Mouse (Mus musculus) embryonic facial prominence, embryonic 11.5 days (tissue): ENCODE data around the gene Xrcc3. TPM values are rescaled to one million over a fixed set of nuclear protein-coding genes. Genes with fewer than 3 reads are reported as not detected.

Experiments
- ATAC-seq: fragments of 200-750 bp; cut with Nextera tagmentation; replicated peaks from 2 replicates; pipeline ENCODE4 v1.8.0; 2017; ENCODE audit warnings: low read depth; ENCODE audit not compliant: insufficient number of reproducible peaks, low FRiP score, low TSS enrichment
- DNase-seq: peaks from one replicate; pipeline ENCODE4 v3.0.0-alpha.2; 2015; ENCODE audit warnings: low spot score
- H3K27ac ChIP-seq: fragments of 300-500 bp; sonication (generic); replicated peaks from 2 replicates; pipeline ENCODE4 v1.5.1; 2014; ENCODE audit warnings: mild to moderate bottlenecking, low read depth, low read length, control low read depth
- H3K27me3 ChIP-seq: fragments of 300-500 bp; sonication (generic); 2 replicates; pipeline ENCODE4 v1.6.1; 2014; ENCODE audit warnings: mild to moderate bottlenecking, low read length, moderate library complexity, mixed read lengths; ENCODE audit not compliant: control insufficient read depth, insufficient read depth
- H3K36me3 ChIP-seq: fragments of 300-500 bp; sonication (generic); replicated peaks from 2 replicates; pipeline ENCODE4 v1.6.1; 2014; ENCODE audit warnings: low read depth, mild to moderate bottlenecking, low read length, moderate library complexity, mixed read lengths; ENCODE audit not compliant: control insufficient read depth, insufficient read depth
- H3K4me1 ChIP-seq: fragments of 300-500 bp; sonication (generic); 2 replicates; pipeline ENCODE4 v1.6.1; 2014; ENCODE audit warnings: low read length, mixed read lengths; ENCODE audit not compliant: control insufficient read depth, insufficient read depth
- H3K4me2 ChIP-seq: fragments of 300-500 bp; sonication (generic); 2 replicates; pipeline ENCODE4 v1.6.1; 2014; ENCODE audit warnings: low read depth, mild to moderate bottlenecking, control low read depth, low read length, moderate library complexity
- H3K4me3 ChIP-seq: fragments of 300-500 bp; sonication (generic); 2 replicates; pipeline ENCODE4 v1.5.1; 2014; ENCODE audit warnings: low read depth, low read length, control low read depth
- H3K9ac ChIP-seq: fragments of 300-500 bp; sonication (generic); replicated peaks from 2 replicates; pipeline ENCODE4 v1.6.1; 2014; ENCODE audit warnings: mild to moderate bottlenecking, control low read depth, low read length
- H3K9me3 ChIP-seq: fragments of 300-500 bp; sonication (generic); replicated peaks from 2 replicates; pipeline ENCODE4 v1.6.1; 2016; ENCODE audit warnings: mild to moderate bottlenecking, low read length, inconsistent platforms, mixed read lengths; ENCODE audit not compliant: control insufficient read depth
- WGBS: fragments of 180-500 bp; shearing (Covaris S2); extraction: QIAGEN DNeasy Blood & Tissue Kit; methylation state at CpG from one replicate; pipeline ENCODE4 v1.1.7; 2014; 5-methylcytosine and 5-hydroxymethylcytosine counted together
- polyA plus RNA-seq: library from polyadenylated mRNA; unstranded; fragments of >200 nt; fragmentation: Nextera tagmentation; extraction: Ambion mirVana; gene quantifications from 2 replicates; pipeline ENCODE4 v1.2.1, GENCODE M21; 2014

Gene Xrcc3
- polyA plus RNA-seq, 1 experiment from 2014 or later, result 12.7 TPM

- Histone ChIP-seq H3K4me1 (no peaks in the 10 kb centered on the region), H3K4me2 (no peak overlapping the region), H3K36me3 (peaks cover 2% of the 10 kb centered on the region; the same call in 1 of the 2 replicates), H3K27ac (no peak overlapping the region), H3K4me3 (no peak overlapping the region), H3K9ac (no peak overlapping the region), H3K27me3 (no peaks in the 10 kb centered on the region), H3K9me3 (no peaks in the 10 kb centered on the region)
- DNase-seq, result no peak
- ATAC-seq, result no peak
- 82% methylated on average over 8 of the region's 8 CpGs for WGBS
Measured at GRCm38 (mm10) chr12:111797251-111797650, 16.4 kb downstream of the Xrcc3 start.

- no peaks in the 10 kb centered on the region for H3K27me3 ChIP-seq
- H3K9me3 ChIP-seq, result no peaks in the 10 kb centered on the region
- H3K4me2 ChIP-seq, result no peak overlapping the region
- H3K4me3 ChIP-seq, result no peak overlapping the region
- no peaks in the 10 kb centered on the region for H3K4me1 ChIP-seq
- no peak overlapping the region for H3K27ac ChIP-seq
- DNase-seq, result no peak
- WGBS, result 90% methylated on average over 28 of the region's 28 CpGs
- ATAC-seq, result no peak
- peaks cover 2% of the 10 kb centered on the region; the same call in 1 of the 2 replicates for H3K36me3 ChIP-seq
- no peak overlapping the region for H3K9ac ChIP-seq
Measured at GRCm38 (mm10) chr12:111795180-111795895, 18.3 kb downstream of the Xrcc3 start.

GRCm38 (mm10) chr12:111794526-111795179 lies 19.0 kb downstream of the Xrcc3 start:
- ATAC-seq (no peak), DNase-seq (no peak)
- WGBS, result 97% methylated on average over 18 of the region's 18 CpGs
- Histone ChIP-seq H3K9me3 (no peaks in the 10 kb centered on the region), H3K4me1 (no peaks in the 10 kb centered on the region), H3K4me3 (no peak overlapping the region), H3K27ac (no peak overlapping the region), H3K27me3 (no peaks in the 10 kb centered on the region), H3K36me3 (peaks cover 2% of the 10 kb centered on the region; the same call in 1 of the 2 replicates), H3K9ac (no peak overlapping the region), H3K4me2 (no peak overlapping the region)

GRCm38 (mm10) chr12:111794102-111794501 lies 19.6 kb downstream of the Xrcc3 start:
- WGBS, result 83% methylated on average over 22 of the region's 22 CpGs
- peaks cover 4% of the 10 kb centered on the region; the same call in 1 of the 2 replicates for H3K36me3 ChIP-seq
- ATAC-seq, result no peak

GRCm38 (mm10) chr12:111791474-111792104 lies 22.1 kb downstream of the Xrcc3 start:
- 91% methylated on average over 13 of the region's 13 CpGs for WGBS
- no peak overlapping the region for H3K9ac ChIP-seq
- DNase-seq, result no peak

More at GRCm38 (mm10) chr12:111794102-111794501, 19.6 kb downstream of the Xrcc3 start:
- DNase-seq, result no peak
- Histone ChIP-seq H3K4me3 (no peak overlapping the region), H3K4me2 (no peak overlapping the region), H3K9me3 (no peaks in the 10 kb centered on the region), H3K4me1 (no peaks in the 10 kb centered on the region), H3K27me3 (no peaks in the 10 kb centered on the region), H3K27ac (no peak overlapping the region), H3K9ac (no peak overlapping the region)

GRCm38 (mm10) chr12:111790631-111791030 lies 23.0 kb downstream of the Xrcc3 start:
- no peak overlapping the region for H3K27ac ChIP-seq
- H3K4me1 ChIP-seq, result no peaks in the 10 kb centered on the region
- no peak for DNase-seq
- no peak for ATAC-seq
- no peak overlapping the region for H3K4me3 ChIP-seq
- H3K27me3 ChIP-seq, result no peaks in the 10 kb centered on the region
- WGBS, result 92% methylated on average over 7 of the region's 7 CpGs
- H3K9ac ChIP-seq, result no peak overlapping the region
- H3K9me3 ChIP-seq, result no peaks in the 10 kb centered on the region
- no peak overlapping the region for H3K4me2 ChIP-seq
- peaks cover 9% of the 10 kb centered on the region; the same call in 1 of the 2 replicates for H3K36me3 ChIP-seq

More at GRCm38 (mm10) chr12:111791474-111792104, 22.1 kb downstream of the Xrcc3 start:
- H3K4me2 ChIP-seq, result no peak overlapping the region
- no peaks in the 10 kb centered on the region for H3K27me3 ChIP-seq
- H3K27ac ChIP-seq, result no peak overlapping the region
- H3K9me3 ChIP-seq, result no peaks in the 10 kb centered on the region
- no peaks in the 10 kb centered on the region for H3K4me1 ChIP-seq
- no peak overlapping the region for H3K4me3 ChIP-seq
- ATAC-seq, result no peak
- H3K36me3 ChIP-seq, result peaks cover 9% of the 10 kb centered on the region; the same call in 1 of the 2 replicates

- Histone ChIP-seq H3K9me3 (no peaks in the 10 kb centered on the region), H3K4me2 (no peak overlapping the region), H3K4me3 (no peak overlapping the region), H3K9ac (no peak overlapping the region), H3K36me3 (peaks cover 7% of the 10 kb centered on the region; the same call in 1 of the 2 replicates), H3K4me1 (no peaks in the 10 kb centered on the region), H3K27me3 (no peaks in the 10 kb centered on the region), H3K27ac (no peak overlapping the region)
- DNase-seq (no peak), ATAC-seq (0 out of 2 replicates have a peak, but pooled peaks have one; percentile 24)
- 96% methylated on average over 5 of the region's 5 CpGs for WGBS
Measured at GRCm38 (mm10) chr12:111790090-111790489, 23.6 kb downstream of the Xrcc3 start.
